Mouse (Mus musculus): ENCODE measurements around the gene Poldip2. TPM values are rescaled to one million over a fixed set of nuclear protein-coding genes. Genes with fewer than 3 reads are reported as not detected.
A peak's percentile ranks its signal among the peaks of the same experiment; 100 is the strongest.
"Not testable (repeated sequence)": the region's sequence is repeated elsewhere in the genome, so short reads cannot be mapped to it uniquely, and the experiment has no call there.

Poldip2 gene
- polyA plus RNA-seq, 1 experiment, result 111 TPM

DNA sequence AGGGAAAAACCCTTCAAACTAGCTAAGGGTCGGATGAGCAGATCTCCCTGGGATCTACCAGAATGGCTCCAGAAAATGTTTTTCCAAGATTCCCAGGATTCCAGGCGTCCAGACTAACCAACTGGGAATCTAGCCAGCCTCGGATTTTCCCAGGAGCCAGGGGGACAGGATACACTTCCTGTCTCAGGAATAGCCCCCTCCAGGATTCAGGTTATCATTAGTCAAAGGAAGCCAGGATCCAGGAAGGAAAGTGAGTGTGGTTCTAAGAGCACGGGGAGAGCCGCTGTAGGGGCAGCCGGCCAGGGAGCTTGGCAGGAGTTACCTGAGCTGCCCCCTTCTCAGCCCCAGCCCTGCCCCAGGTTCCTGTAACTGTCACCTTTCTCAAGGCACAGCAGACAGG is 19.1 kb downstream of the Poldip2 start:
- no peak overlapping the region for H3ac ChIP-seq (ENCODE audit: control insufficient read depth, insufficient read length, low read depth)
- TF ChIP-seq MYOD1 (IDR thresholded peaks at IDR 0.05; ENCODE audit: control insufficient read depth, insufficient read length, low read depth), result no peak
- no peak for TF ChIP-seq USF1 (IDR thresholded peaks at IDR 0.05; ENCODE audit: low read depth)
- no peak for TF ChIP-seq MAX (IDR thresholded peaks at IDR 0.05)
- TF ChIP-seq FOSL1 (IDR thresholded peaks at IDR 0.05; ENCODE audit: insufficient read depth, low read length, poor library complexity, severe bottlenecking), result no peak
- TF ChIP-seq CTCF (IDR thresholded peaks at IDR 0.05; ENCODE audit: control insufficient read depth, insufficient read depth, insufficient read length), result no peak
- TF ChIP-seq MYOG (IDR thresholded peaks at IDR 0.05; ENCODE audit: control insufficient read depth, extremely low read depth, insufficient read length), result no peak
- TF ChIP-seq CEBPB (IDR thresholded peaks at IDR 0.05; ENCODE audit: low read depth), result no peak
- peaks cover 46% of the 10 kb centered on the region for H3K36me3 ChIP-seq (ENCODE audit: control insufficient read depth, insufficient read depth)
- peaks cover 52% of the 10 kb centered on the region for H3K79me3 ChIP-seq (ENCODE audit: low read depth)
- H3K4me3 ChIP-seq (ENCODE audit: insufficient read depth, poor library complexity, severe bottlenecking), result no peak overlapping the region
- peaks cover 59% of the 10 kb centered on the region for H3K79me2 ChIP-seq (ENCODE audit: control insufficient read depth, insufficient read depth)
- no peaks in the 10 kb centered on the region for H3K27me3 ChIP-seq (ENCODE audit: control insufficient read depth, insufficient read depth, insufficient read length)

DNA sequence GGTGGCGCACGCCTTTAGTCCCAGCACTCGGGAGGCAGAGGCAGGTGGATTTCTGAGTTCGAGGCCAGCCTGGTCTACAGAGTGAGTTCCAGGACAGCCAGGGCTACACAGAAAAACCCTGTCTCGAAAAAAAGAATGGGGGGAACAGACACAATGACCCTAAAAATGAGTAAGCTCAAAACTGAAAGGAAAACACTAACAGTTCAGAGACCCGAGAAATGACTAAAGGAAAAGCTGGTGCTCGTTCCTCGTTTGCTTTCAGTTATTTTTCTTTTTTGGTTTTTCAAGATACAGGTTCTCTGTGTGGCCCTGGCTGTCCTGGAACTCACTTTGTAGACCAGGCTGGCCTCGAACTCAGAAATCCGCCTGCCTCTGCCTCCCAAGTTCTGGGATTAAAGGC is 19.5 kb downstream of the Poldip2 start:
- H3K4me3 ChIP-seq (ENCODE audit: insufficient read depth, poor library complexity, severe bottlenecking); H3K27me3 ChIP-seq (ENCODE audit: control insufficient read depth, insufficient read depth, insufficient read length); H3ac ChIP-seq (ENCODE audit: control insufficient read depth, insufficient read length, low read depth): not testable (repeated sequence)
- peaks cover 62% of the 10 kb centered on the region for H3K79me2 ChIP-seq (ENCODE audit: control insufficient read depth, insufficient read depth)
- peaks cover 52% of the 10 kb centered on the region for H3K79me3 ChIP-seq (ENCODE audit: low read depth)
- peaks cover 41% of the 10 kb centered on the region for H3K36me3 ChIP-seq (ENCODE audit: control insufficient read depth, insufficient read depth)

DNA sequence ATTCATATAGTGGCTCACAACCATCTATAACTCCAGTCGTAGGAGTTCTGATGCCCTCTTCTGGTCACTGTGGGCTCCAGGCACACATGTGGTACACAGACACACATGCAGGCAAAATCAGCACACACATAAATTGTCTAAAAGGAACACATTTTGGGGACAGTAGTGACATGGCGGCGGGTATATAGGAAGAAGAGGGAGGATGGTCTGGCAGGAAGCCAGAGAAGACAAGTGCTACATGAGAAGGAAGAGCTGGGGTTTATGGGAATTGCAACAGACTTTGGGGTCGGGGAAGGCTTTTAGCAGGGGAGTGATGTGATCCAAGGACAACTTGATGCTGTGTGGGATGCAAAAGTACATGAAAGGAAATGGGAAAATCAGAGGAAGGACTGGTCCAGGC is 22.5 kb downstream of the Poldip2 start:
- Histone ChIP-seq H3K79me3 (ENCODE audit: low read depth) (peaks cover 72% of the 10 kb centered on the region), H3K4me3 (ENCODE audit: insufficient read depth, poor library complexity, severe bottlenecking) (peak overlapping the region; percentile 93), H3K27me3 (ENCODE audit: control insufficient read depth, insufficient read depth, insufficient read length) (no peaks in the 10 kb centered on the region), H3ac (ENCODE audit: control insufficient read depth, insufficient read length, low read depth) (no peak overlapping the region), H3K79me2 (ENCODE audit: control insufficient read depth, insufficient read depth) (peaks cover 92% of the 10 kb centered on the region), H3K36me3 (ENCODE audit: control insufficient read depth, insufficient read depth) (peaks cover 24% of the 10 kb centered on the region)
- TF ChIP-seq FOSL1 (IDR thresholded peaks at IDR 0.05; ENCODE audit: insufficient read depth, low read length, poor library complexity, severe bottlenecking) (no peak), CTCF (IDR thresholded peaks at IDR 0.05; ENCODE audit: control insufficient read depth, insufficient read depth, insufficient read length) (no peak), MYOD1 (IDR thresholded peaks at IDR 0.05; ENCODE audit: control insufficient read depth, insufficient read length, low read depth) (no peak), CEBPB (IDR thresholded peaks at IDR 0.05; ENCODE audit: low read depth) (no peak), MYOG (IDR thresholded peaks at IDR 0.05; ENCODE audit: control insufficient read depth, extremely low read depth, insufficient read length) (no peak), MAX (IDR thresholded peaks at IDR 0.05) (no peak), USF1 (IDR thresholded peaks at IDR 0.05; ENCODE audit: low read depth) (no peak)

DNA sequence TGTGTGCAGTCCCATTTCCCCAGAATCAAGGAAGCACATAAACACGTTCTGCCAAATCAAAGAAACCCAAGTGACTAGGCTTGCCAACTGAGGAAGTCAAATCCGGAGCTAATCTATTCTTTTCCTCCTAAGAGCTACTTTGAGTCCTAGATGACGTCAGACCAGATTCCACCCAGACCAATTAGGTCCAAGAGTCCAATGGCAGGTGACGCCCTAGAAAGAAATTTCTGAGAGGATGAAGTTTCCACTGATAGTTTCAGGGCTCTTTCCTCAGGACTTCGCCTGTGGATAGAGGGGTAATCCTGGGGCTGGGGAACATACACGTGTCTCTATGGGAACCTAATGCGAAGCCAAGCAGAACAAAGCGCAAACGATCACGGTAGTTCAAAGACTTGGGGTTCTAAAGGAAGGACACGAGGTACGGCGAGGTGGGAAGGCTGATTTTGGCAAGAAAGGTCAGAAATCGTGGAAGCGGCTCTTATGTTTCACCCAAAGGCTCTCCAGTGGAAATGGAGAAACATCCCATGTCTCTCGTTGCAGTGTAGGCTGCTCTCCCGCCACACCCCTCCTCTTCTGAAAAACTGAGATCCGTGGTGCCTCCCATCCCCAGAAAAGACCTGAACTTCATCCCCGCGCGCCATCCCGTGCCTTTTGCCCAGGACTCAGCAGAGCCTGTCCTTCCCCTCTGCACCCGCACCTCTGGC is 23.5 kb downstream of the Poldip2 start:
- H3K4me3 ChIP-seq (ENCODE audit: insufficient read depth, poor library complexity, severe bottlenecking), result peak overlapping the region; percentile 93
- H3K36me3 ChIP-seq (ENCODE audit: control insufficient read depth, insufficient read depth), result peaks cover 24% of the 10 kb centered on the region
- H3K79me3 ChIP-seq (ENCODE audit: low read depth), result peaks cover 72% of the 10 kb centered on the region
- H3ac ChIP-seq (ENCODE audit: control insufficient read depth, insufficient read length, low read depth), result peak overlapping the region; percentile 95
- TF ChIP-seq FOSL1 (IDR thresholded peaks at IDR 0.05; ENCODE audit: insufficient read depth, low read length, poor library complexity, severe bottlenecking), result no peak
- TF ChIP-seq CTCF (IDR thresholded peaks at IDR 0.05; ENCODE audit: control insufficient read depth, insufficient read depth, insufficient read length), result no peak
- TF ChIP-seq CEBPB (IDR thresholded peaks at IDR 0.05; ENCODE audit: low read depth), result no peak
- TF ChIP-seq USF1 (IDR thresholded peaks at IDR 0.05; ENCODE audit: low read depth), result no peak
- no peak for TF ChIP-seq MAX (IDR thresholded peaks at IDR 0.05)
- TF ChIP-seq MYOG (IDR thresholded peaks at IDR 0.05; ENCODE audit: control insufficient read depth, extremely low read depth, insufficient read length), result no peak
- TF ChIP-seq MYOD1 (IDR thresholded peaks at IDR 0.05; ENCODE audit: control insufficient read depth, insufficient read length, low read depth), result no peak
- peaks cover 88% of the 10 kb centered on the region for H3K79me2 ChIP-seq (ENCODE audit: control insufficient read depth, insufficient read depth)
- no peaks in the 10 kb centered on the region for H3K27me3 ChIP-seq (ENCODE audit: control insufficient read depth, insufficient read depth, insufficient read length)

DNA sequence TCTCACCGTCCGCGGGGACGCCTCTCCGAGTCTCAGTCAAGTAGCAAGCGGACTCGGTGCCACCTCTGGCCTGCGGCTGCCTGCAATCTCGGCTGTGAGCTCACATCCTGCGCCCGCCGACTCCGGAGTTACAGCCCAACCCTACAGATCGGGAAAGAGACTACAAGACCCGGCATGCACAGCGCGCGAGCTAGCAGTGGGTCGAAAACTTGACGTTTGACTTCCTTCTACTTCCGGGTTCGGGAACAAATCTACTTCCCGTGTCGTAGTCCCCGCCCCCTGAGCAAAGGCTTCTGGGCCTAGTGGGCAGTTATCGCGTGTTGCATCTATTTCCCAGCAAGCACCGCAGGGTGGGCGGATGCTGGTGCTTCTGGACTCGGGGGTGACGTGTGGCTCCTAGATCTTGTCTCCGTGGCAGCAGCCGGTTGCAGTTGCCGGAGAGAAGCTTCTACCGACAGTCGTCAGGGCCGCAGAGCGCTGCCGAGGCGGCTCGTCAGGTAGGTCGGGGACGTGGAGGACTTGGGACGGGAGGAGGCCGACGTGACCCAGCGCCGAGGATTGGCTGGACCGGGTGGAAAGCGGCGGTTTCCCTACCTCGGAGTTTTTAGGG is 24.2 kb downstream of the Poldip2 start, which contains the start of the genes Tnfaip1 and Ift20:
Gene Tnfaip1, minus strand, starts transcription at position 253 of the 610 bp plus-strand sequence.
Gene Ift20, plus strand, starts transcription at position 282 of the 610 bp plus-strand sequence.
- H3K27me3 ChIP-seq (ENCODE audit: control insufficient read depth, insufficient read depth, insufficient read length), result no peaks in the 10 kb centered on the region
- peak within 1 kb of the TSS; percentile 95 for H3ac ChIP-seq (ENCODE audit: control insufficient read depth, insufficient read length, low read depth)
- TF ChIP-seq CEBPB (IDR thresholded peaks at IDR 0.05; ENCODE audit: low read depth) (no peak), MAX (IDR thresholded peaks at IDR 0.05) (peak; percentile 83), FOSL1 (IDR thresholded peaks at IDR 0.05; ENCODE audit: insufficient read depth, low read length, poor library complexity, severe bottlenecking) (no peak), MYOG (IDR thresholded peaks at IDR 0.05; ENCODE audit: control insufficient read depth, extremely low read depth, insufficient read length) (no peak)
- peak within 1 kb of the TSS; percentile 93 for H3K4me3 ChIP-seq (ENCODE audit: insufficient read depth, poor library complexity, severe bottlenecking)
- H3K36me3 ChIP-seq (ENCODE audit: control insufficient read depth, insufficient read depth), result peaks cover 30% of the 10 kb centered on the region
- peaks cover 66% of the 10 kb centered on the region for H3K79me3 ChIP-seq (ENCODE audit: low read depth)
- H3K79me2 ChIP-seq (ENCODE audit: control insufficient read depth, insufficient read depth), result peaks cover 82% of the 10 kb centered on the region

DNA sequence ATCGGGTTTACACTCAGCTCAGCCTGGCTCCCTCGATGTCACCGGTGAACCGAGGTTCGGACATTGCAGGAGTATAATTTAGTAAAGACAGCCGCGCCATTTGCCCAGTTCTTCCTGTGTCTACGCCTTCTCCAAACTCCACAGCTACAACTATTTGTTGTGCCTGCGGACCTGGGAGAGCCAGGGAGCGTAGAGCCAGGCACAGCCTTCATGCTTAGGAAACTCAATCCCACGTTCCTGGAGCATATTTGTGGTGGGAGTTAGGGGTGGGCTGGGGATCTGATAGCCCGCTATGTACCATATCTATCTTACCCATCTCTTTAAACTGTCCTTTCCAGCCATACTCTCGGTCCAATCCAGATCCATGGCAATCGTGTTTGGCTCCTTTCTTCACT is 24.7 kb downstream of the Poldip2 start:
- peak overlapping the region; percentile 87 for H3ac ChIP-seq (ENCODE audit: control insufficient read depth, insufficient read length, low read depth)
- H3K4me3 ChIP-seq (ENCODE audit: insufficient read depth, poor library complexity, severe bottlenecking), result peak overlapping the region; percentile 93
- peaks cover 77% of the 10 kb centered on the region for H3K79me2 ChIP-seq (ENCODE audit: control insufficient read depth, insufficient read depth)
- peaks cover 63% of the 10 kb centered on the region for H3K79me3 ChIP-seq (ENCODE audit: low read depth)
- H3K27me3 ChIP-seq (ENCODE audit: control insufficient read depth, insufficient read depth, insufficient read length), result no peaks in the 10 kb centered on the region
- no peak for TF ChIP-seq MAX (IDR thresholded peaks at IDR 0.05)
- TF ChIP-seq USF1 (IDR thresholded peaks at IDR 0.05; ENCODE audit: low read depth), result no peak
- TF ChIP-seq CTCF (IDR thresholded peaks at IDR 0.05; ENCODE audit: control insufficient read depth, insufficient read depth, insufficient read length), result no peak
- TF ChIP-seq FOSL1 (IDR thresholded peaks at IDR 0.05; ENCODE audit: insufficient read depth, low read length, poor library complexity, severe bottlenecking), result no peak
- no peak for TF ChIP-seq MYOD1 (IDR thresholded peaks at IDR 0.05; ENCODE audit: control insufficient read depth, insufficient read length, low read depth)
- no peak for TF ChIP-seq MYOG (IDR thresholded peaks at IDR 0.05; ENCODE audit: control insufficient read depth, extremely low read depth, insufficient read length)
- TF ChIP-seq CEBPB (IDR thresholded peaks at IDR 0.05; ENCODE audit: low read depth), result no peak
- peaks cover 35% of the 10 kb centered on the region for H3K36me3 ChIP-seq (ENCODE audit: control insufficient read depth, insufficient read depth)

All from C2C12 (cell line).